Mouse (Mus musculus) gastrocnemius, postnatal 4 days (tissue): ENCODE data around the gene Mthfd2. TPM values are rescaled to one million over a fixed set of nuclear protein-coding genes. Genes with fewer than 3 reads are reported as not detected.
"Not testable (repeated sequence)": the region's sequence is repeated elsewhere in the genome, so short reads cannot be mapped to it uniquely, and the experiment has no call there.

ENCODE experiments used
- DNase-seq, 2 experiments: peaks; one replicate each; pipeline ENCODE4 v3.0.0; 2021 to 2022; ENCODE audit warnings: low spot score in 2 of 2, mixed read lengths in 2 of 2
- long read RNA-seq, 2 experiments: library from polyadenylated mRNA; stranded (forward); transcript quantifications; one replicate each; pipeline ENCODE4 v2.0.0; 2021
- total RNA-seq, 2 experiments: library from RNA; stranded (reverse); gene quantifications; 2 replicates each; pipeline ENCODE4 v1.2.3; 2021

Mthfd2 gene
- 10 to 100 TPM in 1 of 2 experiments, 1 to 10 TPM in 1; 7.5 to 10.6 TPM for total RNA-seq
- long read RNA-seq, experiment 1, transcript Mthfd2-201 (8 exons, 2,085 nt) = major isoform, 11 of 12 reads
- long read RNA-seq, experiment 1, partial matches to known transcripts = 0 of 12 reads
- long read RNA-seq, experiment 1, other reads (novel, unspliced or antisense) = 1 of 12 reads
- long read RNA-seq, experiment 2, transcript Mthfd2-201 (8 exons, 2,085 nt) = major isoform, 14 of 17 reads
- long read RNA-seq, experiment 2, partial matches to known transcripts = 1 of 17 reads
- long read RNA-seq, experiment 2, other reads (novel, unspliced or antisense) = 2 of 17 reads

DNA sequence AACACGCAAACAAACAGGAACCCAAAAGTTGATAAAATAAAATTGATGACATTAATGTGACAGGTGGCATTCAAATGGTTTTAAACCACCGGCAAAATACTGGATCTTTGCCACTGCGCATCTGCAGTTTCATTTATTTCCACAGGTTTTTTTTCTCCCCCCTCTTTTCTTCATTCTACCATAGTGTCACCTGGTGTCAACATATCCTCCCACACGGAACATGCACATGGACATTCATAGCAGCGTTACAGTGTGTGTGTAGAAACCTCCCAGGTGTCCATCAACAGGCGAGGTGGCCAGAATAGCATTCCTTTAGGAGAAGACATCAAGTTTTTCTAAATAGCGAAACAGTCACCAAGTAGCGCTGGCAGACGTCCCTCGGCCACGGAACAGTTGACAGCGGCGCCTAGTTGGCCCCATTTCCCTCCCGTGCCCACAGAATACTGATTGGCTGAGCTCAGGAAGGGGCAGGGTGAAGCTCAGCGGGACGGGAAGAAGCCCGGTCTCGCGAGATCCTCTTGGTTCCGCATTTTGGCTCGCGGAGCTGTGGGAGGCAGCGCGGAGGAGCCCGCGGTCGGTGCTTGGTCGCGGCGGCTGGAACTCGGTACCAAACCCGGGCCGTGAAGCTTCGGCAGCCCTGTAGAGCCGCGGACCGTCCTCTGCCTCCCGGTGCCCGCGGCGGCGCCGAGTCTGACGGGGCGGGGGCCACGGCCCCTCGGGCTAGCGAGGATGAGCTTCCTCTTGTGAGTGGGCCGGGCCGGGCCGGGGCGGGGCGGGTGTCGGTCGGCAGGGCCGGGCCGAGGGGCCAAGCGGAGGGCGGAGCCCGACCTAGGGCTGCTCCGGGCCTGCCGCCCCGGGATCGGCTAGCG lies at the start of gene Mthfd2, which contains the start of gene Mob1a:
TSS of gene Mthfd2 (minus strand) at position 384 of the 869 bp plus-strand sequence.
TSS of gene Mob1a (plus strand) at position 492 of the 869 bp plus-strand sequence.
- DNase-seq = peak; percentile 87 to 94

DNA sequence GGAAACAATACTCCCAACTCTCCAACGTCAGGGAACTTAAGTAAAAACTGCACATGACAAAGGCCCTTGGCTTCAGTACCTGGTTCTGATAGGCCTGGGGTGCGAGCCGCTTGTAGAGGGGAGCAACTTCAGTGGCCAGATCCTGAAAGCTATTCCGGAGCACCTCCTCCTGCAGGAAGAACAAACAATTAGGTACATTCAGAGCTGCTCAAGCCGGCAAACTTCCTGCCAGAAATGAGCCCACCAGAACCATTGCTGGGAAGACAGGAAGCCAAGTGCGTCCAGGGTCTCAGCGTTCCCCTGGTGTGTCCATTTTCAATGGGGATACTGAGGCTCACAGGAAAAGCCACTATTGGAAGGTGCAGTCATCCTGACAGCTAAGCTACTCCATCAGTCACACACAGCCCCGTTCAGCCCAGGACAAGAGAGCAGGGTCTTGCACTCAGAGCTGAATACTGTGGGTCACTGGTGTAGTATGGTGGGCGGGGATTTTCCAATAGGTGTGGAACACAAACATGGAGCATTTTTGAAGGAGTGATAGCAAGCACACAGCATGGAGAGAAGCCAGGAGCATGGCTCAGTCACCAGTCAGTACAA lies 48.1 kb upstream of the Mthfd2 start:
- no peak for DNase-seq

DNA sequence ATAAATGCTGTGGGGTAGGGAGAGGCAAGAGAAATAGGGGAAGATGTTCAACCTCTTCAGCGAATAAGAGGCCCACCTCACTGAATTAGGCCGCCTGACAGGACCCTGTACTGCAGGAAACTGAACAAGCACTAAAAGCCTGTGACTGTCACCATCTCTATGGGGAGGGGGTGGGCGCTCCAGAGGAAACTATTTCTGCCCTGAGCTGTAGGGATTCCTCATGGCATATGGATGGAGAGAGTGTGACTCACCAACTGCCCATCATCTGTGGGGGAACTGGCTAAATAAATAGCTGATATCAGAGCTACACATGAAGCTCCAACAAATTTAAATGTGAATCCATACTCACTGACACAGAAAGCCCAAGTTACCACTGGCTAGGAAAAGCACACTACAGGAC lies 45.6 kb upstream of the Mthfd2 start:
- DNase-seq = no peak

DNA sequence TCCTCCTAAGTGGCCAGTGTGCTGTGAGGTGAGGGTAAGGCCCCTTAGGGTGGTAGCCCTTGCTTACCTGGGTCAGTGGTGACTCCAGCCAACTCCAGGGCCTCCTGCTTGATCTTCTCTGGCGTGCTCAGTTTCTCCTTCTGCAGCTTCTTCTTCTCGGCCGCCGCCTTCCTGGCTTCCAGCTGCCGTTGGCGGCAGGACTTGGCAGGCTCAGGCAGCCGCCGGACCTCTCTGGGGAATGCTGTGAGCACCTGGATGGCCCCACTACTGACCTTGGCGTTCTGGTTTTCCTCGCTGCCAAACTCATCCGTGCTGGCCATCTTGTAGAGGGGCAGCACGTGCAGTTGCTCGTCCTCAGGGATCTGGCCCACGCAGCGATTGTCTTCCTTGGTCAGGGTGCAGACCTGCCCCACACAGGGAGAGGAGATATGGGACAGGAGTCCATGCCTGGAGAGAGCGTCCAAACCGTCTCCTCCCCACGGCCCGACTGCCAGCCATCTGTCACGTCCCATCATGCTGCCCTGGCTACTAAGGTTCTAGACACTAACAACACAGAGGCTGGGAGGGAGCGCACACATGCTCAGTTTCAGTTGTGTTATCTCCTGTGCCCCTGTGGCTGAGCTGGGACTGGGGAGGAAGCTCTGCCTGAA lies 44.7 kb upstream of the Mthfd2 start:
- DNase-seq = no peak

DNA sequence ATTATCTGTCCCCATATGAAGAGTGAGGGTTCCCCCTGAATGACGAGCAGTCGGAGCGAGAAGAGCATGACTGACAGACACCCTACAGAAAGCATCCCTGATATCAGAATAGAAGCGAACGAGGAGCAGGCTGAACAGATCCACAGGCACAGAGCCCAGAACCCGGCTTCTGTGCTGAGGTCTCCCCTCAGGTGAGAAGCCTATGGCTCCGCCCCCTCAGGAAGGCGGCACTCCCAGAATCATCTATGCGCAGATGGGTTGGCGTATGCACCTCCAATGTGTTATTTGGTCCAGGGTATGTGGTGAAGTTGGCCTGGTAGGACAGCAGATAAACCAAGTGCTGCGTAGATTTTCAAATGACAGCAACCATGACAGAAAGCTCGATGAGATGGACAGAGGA lies 37.4 kb upstream of the Mthfd2 start:
- DNase-seq = no peak

DNA sequence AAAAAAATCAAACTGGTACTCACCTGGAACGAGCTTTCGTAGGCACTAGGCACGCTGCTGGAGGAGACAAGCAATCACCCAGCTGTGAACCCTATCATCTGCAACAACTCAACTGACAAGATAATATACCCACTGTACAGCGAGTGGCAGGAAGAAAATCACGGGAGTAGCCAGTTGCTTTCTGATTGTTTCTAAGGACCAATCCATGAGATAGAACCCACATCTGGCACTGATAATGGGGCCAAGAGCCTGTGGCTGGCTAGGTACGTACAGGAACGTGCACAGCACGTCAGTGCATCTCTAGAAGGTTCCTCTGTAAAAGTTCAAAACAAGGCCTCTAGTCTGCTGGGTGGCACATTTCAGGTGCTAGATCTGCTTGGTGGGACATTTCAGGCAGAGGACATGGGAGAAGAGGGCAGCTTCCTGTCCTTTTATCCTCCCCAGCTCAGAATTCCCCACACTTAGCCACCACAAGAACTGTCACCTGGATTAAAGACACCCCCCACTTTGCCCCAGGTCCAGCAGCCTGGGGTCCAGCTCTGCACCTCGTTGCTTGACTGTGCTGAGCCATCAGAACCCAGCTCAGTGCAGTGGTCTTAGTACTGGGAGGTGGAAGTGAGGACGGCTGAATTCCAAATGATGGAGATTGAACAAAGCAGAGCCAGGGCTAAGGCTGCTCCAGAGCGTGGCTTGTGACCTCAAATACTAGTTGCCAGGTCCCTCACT lies 36.0 kb upstream of the Mthfd2 start:
- DNase-seq = no peak

DNA sequence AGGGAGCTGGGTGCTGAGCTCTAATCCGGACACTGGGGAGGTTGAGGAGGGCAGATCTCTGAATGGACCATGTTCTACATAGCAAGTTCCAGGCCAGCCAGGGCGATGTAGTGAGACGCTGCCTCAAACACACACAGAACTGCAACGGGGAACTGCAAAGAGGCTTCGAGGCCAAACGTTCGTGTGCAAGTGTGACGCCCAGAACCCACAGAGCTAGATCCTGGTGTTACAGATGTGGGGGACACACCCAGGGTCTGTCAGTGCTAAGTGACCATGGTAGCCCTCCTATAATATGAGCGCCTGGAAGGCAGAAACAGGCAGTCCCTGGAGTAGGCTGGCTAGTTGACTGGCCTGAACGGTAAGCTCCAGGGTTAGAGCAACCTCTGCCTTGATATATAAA lies 31.7 kb upstream of the Mthfd2 start:
- no peak for DNase-seq

DNA sequence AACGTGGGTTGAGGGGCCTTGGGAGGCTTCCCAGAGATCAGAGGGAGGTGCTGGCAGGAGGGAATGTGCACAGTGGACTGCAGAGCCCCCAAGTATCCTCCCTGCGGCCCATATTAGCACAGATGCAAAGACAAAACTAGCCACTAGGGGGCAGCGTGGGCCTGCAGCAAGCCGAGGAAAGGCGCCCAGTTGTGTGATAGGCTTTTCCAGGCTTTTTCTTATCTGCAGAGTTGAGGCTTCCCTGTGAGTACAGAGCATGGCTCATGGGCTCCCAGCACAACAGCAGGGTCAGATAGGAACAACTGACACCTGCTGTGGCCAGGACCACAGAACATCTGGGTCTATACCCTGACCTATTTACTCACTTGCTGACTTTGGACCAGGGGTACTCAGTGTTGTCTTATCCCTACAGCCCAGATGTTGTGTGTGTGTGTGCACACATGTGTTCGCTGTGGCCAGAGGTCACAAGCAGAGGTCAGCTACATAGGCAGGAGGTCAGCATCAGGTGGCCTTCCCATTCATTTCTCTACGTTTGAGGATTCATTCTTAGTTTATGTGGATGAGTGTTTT lies 30.9 kb upstream of the Mthfd2 start:
- DNase-seq = peak; percentile 77 to 82

DNA sequence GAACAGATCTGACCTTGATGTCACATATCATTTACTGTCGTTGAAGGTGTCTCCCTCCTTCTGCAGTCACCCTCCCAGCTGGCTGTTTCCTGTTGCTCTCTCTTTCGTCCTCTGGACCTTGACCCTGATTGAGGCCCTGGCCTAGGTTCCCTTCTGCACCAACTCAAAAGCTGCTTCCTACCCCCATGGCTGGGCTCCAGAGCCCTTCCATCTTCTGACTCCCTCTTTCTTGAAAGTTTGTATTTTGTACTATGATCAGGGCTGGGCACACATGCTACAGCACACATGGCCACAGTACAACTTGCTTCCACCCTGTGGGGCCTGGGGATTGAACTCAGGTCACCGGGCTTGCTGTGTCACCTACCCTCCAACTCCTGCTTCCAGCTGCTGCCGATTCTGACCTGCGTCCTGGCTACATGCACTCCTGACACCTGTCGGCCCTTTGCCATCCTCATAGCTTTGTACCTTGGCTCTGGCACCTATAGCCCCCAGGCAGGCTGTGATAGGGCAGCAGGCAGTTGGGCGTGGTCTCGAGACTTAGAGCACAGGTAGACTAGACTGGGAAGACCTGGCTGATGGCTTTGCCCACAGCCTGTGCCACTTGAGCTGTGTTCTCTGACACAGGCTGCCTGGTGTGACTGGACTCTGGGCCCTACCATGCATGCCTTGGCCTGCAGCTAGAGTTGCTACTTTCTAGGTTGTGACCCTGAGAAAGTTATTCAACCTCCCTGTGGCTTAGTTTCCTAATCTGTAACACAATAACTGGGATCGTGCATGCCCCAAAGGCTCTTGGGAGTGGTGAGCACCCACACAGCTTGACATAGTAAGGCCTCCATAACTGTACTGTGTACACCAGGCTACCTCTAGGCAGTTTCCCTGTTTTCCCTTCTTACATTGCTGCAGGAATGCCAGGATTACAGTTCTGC lies 29.4 kb upstream of the Mthfd2 start:
- DNase-seq = no peak

DNA sequence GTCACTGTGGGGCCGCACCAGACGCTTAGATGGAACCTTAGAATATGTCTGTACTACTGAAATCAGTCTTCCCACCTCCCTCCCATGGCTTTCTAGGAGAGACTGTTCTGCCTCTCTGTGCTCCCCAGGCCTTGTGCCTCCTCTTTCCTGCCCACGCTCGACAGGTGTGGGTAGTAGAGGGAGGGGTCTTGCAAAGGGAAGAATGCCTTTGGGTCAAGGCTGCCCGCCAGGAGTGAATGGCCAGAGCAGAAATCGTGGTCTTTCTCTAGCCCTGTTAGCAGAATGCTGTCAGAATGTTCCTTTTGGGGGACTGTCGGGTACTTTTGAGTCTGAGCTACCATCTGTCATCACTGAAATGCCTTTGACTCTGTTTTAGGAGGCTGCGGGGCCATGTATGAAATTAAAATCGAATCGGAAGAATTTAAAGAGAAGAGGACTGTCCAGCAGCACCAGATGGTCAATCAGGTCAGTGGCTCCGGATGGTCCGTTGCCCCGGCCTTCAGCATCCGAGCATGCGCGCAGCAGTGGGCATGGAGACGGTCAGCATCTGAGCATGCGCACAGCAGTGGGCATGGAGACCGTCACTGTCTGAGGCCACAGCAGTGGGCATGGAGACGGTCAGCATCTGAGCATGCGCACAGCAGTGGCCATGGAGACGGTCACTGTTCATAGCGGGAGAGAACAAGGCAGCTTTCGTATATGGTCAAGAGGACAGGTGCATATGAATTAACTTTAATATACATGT lies 27.1 kb upstream of the Mthfd2 start:
- no peak for DNase-seq

DNA sequence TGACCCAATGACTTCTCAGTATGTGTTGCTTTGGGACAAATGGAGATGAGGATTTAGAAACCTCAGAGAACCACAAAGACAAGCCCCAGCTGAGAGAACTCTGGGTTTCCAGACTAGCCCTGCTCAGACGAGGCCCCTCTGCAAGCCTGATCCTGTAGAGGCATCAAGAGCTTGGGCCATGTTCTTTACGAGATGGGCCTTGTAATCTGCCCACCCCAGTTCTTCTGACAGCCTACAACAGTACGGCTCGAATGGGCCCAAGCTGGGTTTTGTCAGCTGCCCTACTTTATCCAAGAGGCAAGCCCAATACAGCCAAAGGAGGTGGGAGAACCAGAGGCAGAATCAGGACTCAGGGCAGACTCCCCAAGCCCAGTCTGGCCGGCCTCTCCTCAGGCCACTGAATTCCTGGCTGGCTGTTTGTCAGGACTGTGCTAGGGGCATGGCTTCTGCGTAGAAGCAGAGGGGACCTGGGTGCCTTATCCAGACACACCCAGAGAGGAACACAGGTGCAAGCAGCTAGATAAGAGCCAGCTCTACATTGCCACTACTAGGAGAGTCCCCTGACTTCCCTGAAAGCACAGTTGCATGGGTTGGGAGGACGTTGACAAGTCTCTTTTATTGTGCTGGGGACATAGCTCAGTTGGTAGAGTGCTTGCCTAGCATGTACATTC lies 25.9 kb upstream of the Mthfd2 start:
- DNase-seq = no peak

DNA sequence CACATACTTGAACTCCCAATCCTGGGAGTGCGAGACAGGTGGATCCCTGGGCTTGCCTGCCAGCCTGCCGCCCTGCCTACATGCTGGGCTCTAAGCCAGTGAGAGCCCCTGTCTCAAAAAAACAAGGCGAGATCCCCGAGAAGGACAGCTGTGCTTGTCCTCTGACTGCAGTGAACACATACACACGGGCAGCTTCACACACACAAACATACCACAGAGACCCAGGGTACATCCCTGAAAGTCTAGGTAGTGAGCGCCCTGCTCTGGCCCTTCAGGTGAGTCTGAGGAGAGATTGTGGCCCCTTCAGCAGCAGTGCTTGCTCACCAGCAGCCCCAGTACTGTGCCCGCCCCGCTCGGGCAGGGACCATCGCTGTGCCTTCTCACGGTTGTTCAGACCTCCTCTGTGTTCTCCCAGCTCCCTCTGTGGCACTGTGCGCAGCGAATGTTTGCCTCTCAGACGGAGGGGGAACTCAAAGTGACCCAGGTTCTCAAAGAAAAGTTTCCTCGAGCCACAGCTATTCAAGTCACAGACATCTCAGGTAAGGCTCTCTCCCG lies 25.2 kb upstream of the Mthfd2 start:
- no peak for DNase-seq

DNA sequence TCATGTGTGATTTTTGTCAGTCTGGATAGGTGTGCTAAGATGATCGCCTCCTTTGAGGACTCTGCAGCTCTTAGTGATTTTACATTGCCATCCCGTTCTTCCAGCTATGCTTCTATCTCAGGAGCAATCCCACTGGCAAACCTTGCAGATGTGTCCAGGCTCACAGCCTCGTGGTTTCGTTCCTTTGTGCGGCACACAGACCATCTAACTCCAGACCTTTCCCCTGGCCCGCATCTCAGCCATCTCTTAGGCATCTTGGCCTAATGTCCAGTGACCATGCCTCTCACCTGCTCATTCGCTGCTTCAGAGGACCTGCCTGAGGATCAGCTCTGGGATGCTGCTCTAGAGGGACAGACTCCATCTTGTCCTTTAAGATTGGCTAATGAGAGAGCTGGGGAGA lies 24.5 kb upstream of the Mthfd2 start:
- DNase-seq = no peak

DNA sequence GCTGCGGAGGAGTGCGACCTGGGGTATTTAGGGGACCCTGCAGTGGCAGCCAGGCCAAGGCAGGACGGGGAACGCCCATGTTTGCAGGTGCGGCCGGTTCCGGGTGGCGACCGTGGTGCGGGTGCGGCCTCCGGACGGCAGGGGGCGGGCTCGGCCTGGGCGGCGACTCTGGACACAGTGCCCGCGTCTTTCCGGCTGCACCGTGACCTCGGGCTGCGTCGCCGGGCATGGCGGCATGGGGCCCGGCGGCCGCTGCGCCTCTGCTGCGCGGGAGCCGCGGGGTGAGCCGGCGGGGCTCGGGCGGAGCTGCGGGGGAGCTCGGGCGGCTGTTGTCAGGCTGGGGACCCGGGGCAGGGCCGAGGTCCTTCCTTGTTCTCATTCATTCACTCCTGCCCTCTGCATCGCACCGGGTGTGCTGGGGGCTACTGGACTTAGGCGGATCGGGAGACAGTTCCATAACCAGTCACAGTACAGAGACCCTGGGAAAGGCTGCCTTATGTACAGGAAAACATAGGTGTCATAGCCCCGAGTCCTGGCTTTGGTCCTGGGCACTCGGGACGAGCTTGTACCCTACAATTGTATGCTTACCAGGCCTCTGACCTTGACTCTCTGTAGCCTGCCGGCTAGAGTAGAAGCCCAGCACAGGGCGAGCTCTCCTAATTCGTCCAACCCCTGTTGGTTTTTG lies 23.7 kb upstream of the Mthfd2 start:
- DNase-seq = peak; percentile 89

DNA sequence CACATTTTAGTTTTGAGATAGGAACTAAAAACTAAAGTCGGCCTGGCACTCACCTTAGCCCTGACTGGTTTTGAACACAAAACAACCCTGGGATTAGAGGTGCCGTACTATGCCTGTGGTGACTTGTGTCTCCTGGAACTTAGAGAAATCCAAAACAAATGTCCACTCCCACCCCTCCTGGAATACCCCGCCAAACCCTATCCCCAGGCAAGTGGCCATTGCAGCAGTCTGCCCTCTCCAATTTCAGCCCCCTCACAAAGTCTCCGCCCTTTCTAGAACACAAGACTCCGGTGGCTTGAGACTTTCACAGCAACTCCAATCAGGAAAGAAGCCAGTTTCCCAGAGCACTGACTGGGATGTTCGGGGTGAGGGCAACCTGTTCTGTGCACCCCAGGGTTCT lies 23.2 kb upstream of the Mthfd2 start, which contains the start of gene Bola3:
TSS of gene Bola3 (plus strand) at position 275 of the 400 bp plus-strand sequence.
- no peak for DNase-seq

DNA sequence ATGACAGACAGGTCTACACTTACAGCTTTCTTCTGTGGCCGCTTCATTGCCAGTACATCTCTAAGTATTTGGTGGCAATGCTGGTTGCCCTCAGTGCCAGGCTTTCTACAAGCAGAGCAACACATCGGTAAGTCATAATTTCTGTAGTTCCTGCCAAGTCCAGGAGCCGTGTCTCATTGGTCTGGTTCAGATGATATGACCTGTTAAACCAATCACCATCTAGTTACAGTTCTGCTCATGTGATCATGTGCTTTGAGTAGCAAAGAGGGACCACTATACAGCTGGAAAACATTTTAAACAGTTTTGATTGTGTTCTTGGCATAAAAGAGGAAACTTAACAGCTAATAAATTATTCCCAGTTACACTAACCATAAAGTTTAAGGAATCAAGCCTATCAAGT lies 22.2 kb upstream of the Mthfd2 start:
- no peak for DNase-seq

DNA sequence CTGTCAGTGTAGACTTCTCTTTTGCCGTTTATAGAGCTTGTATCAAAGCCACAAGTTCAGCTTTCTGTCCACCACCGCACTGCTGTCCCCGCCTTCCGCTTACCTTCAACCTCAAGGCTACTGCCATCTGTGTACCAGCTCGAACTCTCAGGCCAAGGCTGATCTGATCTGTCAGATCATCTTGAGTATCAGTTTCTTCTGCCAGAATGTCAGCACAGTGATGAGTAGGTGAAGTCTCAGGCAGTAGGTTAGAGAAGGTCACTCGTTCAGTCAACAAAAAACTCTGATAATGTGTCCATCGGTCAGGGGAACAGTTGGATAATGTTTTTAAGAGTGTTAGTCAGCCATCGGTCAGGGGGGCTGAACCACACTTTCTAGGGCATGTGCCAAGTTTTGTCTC lies 19.6 kb upstream of the Mthfd2 start:
- not testable (repeated sequence) for DNase-seq
